Mouse (Mus musculus) liver, embryonic 14.5 days (tissue): Measurements from ENCODE around the gene Hebp1.

ENCODE experiments used
- CTCF ChIP-seq: IDR thresholded peaks from 2 replicates; pipeline ENCODE4 v1.5.1; 2016; ENCODE audit warnings: antibody characterized with exemption, low read depth, control low read depth
- EP300 ChIP-seq: IDR thresholded peaks from 2 replicates; pipeline ENCODE4 v1.6.1; 2016; ENCODE audit warnings: antibody characterized with exemption, low read depth

DNA sequence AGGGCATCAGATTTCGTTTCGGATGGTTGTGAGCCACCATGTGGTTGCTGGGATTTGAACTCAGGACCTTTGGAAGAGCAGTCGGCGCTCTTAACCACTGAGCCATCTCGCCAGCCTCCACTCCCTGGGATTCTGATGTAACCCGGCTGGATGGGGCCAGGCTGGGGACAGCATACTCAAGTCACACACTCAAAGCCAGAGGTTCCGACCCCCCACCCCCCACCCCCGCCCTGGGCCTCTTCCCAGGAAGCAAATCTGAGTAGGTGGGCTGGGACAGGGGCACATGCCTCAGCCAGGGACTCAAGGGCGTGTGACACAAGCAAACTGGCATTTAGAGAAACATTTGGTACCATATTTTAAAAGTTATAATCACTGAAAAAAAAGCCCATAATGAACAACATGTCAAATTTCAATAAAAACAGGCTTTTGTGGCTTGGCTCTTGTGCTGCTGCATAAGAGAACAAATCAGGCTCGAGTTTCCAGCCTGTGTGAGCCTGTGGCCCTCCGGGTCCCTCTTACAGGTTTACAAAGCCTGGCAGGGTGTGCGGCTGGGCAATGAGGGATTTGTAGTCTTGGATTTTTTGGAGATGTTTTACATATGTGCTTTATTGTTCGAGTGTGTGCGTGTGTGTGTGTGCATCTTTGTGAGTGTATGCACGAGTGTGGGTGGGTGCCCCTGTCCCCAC, 96.9 kb downstream of the Hebp1 start:
- TF ChIP-seq EP300 (no peak), CTCF (no peak)
